Mouse (Mus musculus): ENCODE measurements around the gene Zeb2.

GRCm38 (mm10) chr2:45104511-45105055 is 12.6 kb downstream of the Zeb2 start:
- TF ChIP-seq CTCF (IDR thresholded peaks at IDR 0.05; ENCODE audit: insufficient read depth, low read length), result no peak
- no peak for TF ChIP-seq POLR2A (IDR thresholded peaks at IDR 0.05; ENCODE audit: borderline replicate concordance, extremely low read depth, low read depth, low read length)
